ENCODE assay signal across 29 mouse cellular contexts in genomic region chr13:24626698-24627436, GRCm38 (mm10). TPM values are rescaled to one million over a fixed set of nuclear protein-coding genes. Genes with fewer than 3 reads are reported as not detected.
DNase-seq lines count a peak whose midpoint lies in the region; ATAC-seq lines count a peak whose summit lies in the region.
"Had no signal": no experiment of that assay in that cellular context is flagged by ENCODE, and none has a peak within 500 bp of the region (broad histone marks: within the 10 kb centered on the region; RNA-seq: fewer than 3 reads in every experiment).

No protein-coding gene starts in this region.

- H3K4me2 ChIP-seq in lung, embryonic 16.5 days (ENCODE audit: low read depth, low read length), result no peak overlapping the region
- H3K4me2 ChIP-seq in embryonic facial prominence, embryonic 14.5 days (ENCODE audit: low read depth, low read length), result no peak overlapping the region
- H3K4me2 ChIP-seq: heart, embryonic 12.5 days; intestine, embryonic 15.5 days; neural tube, embryonic 15.5 days; stomach, embryonic 15.5 days had no signal

- H3K36me3 ChIP-seq in heart, embryonic 10.5 days, result no peaks in the 10 kb centered on the region
- H3K36me3 ChIP-seq in lung, embryonic 16.5 days (ENCODE audit: control insufficient read depth, insufficient read depth, low read length), result no peaks in the 10 kb centered on the region
- no peaks in the 10 kb centered on the region for H3K36me3 ChIP-seq in embryonic facial prominence, embryonic 14.5 days (ENCODE audit: control insufficient read depth, insufficient read depth, low read length)
- H3K36me3 ChIP-seq: heart, embryonic 12.5 days; intestine, embryonic 15.5 days; neural tube, embryonic 15.5 days; stomach, embryonic 15.5 days had no signal

- WGBS in heart, embryonic 10.5 days, result 87% methylated on average over 6 of the region's 6 CpGs
- WGBS in lung, embryonic 16.5 days, result 60% methylated on average over 6 of the region's 6 CpGs
- 50% methylated on average over 6 of the region's 6 CpGs for WGBS in embryonic facial prominence, embryonic 14.5 days

- H3K9me3 ChIP-seq in heart, embryonic 10.5 days, result no peaks in the 10 kb centered on the region
- H3K9me3 ChIP-seq in lung, embryonic 16.5 days (ENCODE audit: control insufficient read depth, low read length), result no peaks in the 10 kb centered on the region
- H3K9me3 ChIP-seq in embryonic facial prominence, embryonic 14.5 days (ENCODE audit: control insufficient read depth, low read length), result no peaks in the 10 kb centered on the region
- H3K9me3 ChIP-seq: heart, embryonic 12.5 days; intestine, embryonic 15.5 days; neural tube, embryonic 15.5 days; stomach, embryonic 15.5 days had no signal

- H3K4me3 ChIP-seq in heart, embryonic 10.5 days, result no peak overlapping the region
- H3K4me3 ChIP-seq in lung, embryonic 16.5 days (ENCODE audit: low read length), result no peak overlapping the region
- H3K4me3 ChIP-seq in embryonic facial prominence, embryonic 14.5 days (ENCODE audit: low read depth, low read length), result no peak overlapping the region
- H3K4me3 ChIP-seq: erythroblast, embryonic 14.5 days; gastrocnemius, adult 2 months; heart, embryonic 12.5 days; intestine, embryonic 15.5 days; layer of hippocampus, adult 2 months; neural tube, embryonic 15.5 days; stomach, embryonic 15.5 days had no signal

- H3K4me1 ChIP-seq in heart, embryonic 10.5 days, result peaks cover 26% of the 10 kb centered on the region
- no peaks in the 10 kb centered on the region; the same call in 1 of the 2 replicates for H3K4me1 ChIP-seq in lung, embryonic 16.5 days (replicated peaks; ENCODE audit: control insufficient read depth, insufficient read depth, low read length)
- H3K4me1 ChIP-seq in embryonic facial prominence, embryonic 14.5 days (ENCODE audit: control insufficient read depth, insufficient read depth, low read length), result peaks cover 15% of the 10 kb centered on the region; the same call in 1 of the 2 replicates
- H3K4me1 ChIP-seq: intestine, embryonic 15.5 days; stomach, embryonic 15.5 days had no signal

- H3K27ac ChIP-seq in heart, embryonic 10.5 days, result 0 out of 2 replicates have a peak overlapping the region, but pooled peaks have one; percentile 7
- 0 out of 2 replicates have a peak overlapping the region, but pooled peaks have one; percentile 4 for H3K27ac ChIP-seq in lung, embryonic 16.5 days (ENCODE audit: low read length)
- no peak overlapping the region for H3K27ac ChIP-seq in embryonic facial prominence, embryonic 14.5 days (replicated peaks; ENCODE audit: low read depth, low read length)
- H3K27ac ChIP-seq: gastrocnemius, adult 2 months; hindbrain, postnatal 0 days; intestine, embryonic 15.5 days; layer of hippocampus, adult 2 months; liver, embryonic 14.5 days; neural tube, embryonic 15.5 days; stomach, embryonic 15.5 days had no signal

- no peak overlapping the region for H3K9ac ChIP-seq in lung, embryonic 16.5 days (ENCODE audit: low read length)
- no peak overlapping the region for H3K9ac ChIP-seq in embryonic facial prominence, embryonic 14.5 days (ENCODE audit: low read depth, low read length)
- H3K9ac ChIP-seq: heart, embryonic 12.5 days; intestine, embryonic 15.5 days; liver, embryonic 14.5 days; neural tube, embryonic 15.5 days; stomach, embryonic 15.5 days had no signal

- H3K27me3 ChIP-seq in heart, embryonic 10.5 days (ENCODE audit: insufficient read depth, poor library complexity, severe bottlenecking), result no peaks in the 10 kb centered on the region
- no peaks in the 10 kb centered on the region for H3K27me3 ChIP-seq in lung, embryonic 16.5 days (ENCODE audit: control insufficient read depth, insufficient read depth, low read depth, low read length)
- H3K27me3 ChIP-seq in embryonic facial prominence, embryonic 14.5 days (replicated peaks; ENCODE audit: control insufficient read depth, insufficient read depth, low read length), result no peaks in the 10 kb centered on the region
- H3K27me3 ChIP-seq: CH12.LX; heart, embryonic 12.5 days; intestine, embryonic 15.5 days; neural tube, embryonic 15.5 days; stomach, embryonic 15.5 days had no signal

- no peak for DNase-seq in heart, embryonic 10.5 days (ENCODE audit: low spot score)
- DNase-seq in heart, postnatal 36 days, result no peak
- DNase-seq in lung, postnatal 14 days, result no peak
- DNase-seq in embryonic facial prominence, embryonic 14.5 days (ENCODE audit: low spot score), result peak; percentile 74
- no peak for DNase-seq in embryo, embryonic 11 days
- DNase-seq in retina, embryonic 14.5 days (ENCODE audit: low spot score), result no peak
- DNase-seq: adrenal gland, postnatal 10 days; cerebellum, adult 11 months; cerebellum, adult 9-10 months; cerebellum, postnatal 36 days; gastrocnemius, adult 2 months; gastrocnemius, postnatal 36 days; heart, adult 18-20 months; kidney, adult 2 months; kidney, postnatal 36 days; liver; midbrain, embryonic 14.5 days; right cerebral cortex, postnatal 25 days had no signal

- ATAC-seq in lung, embryonic 16.5 days (ENCODE audit: low read depth), result peak; percentile 77
- no peak for ATAC-seq in embryonic facial prominence, embryonic 14.5 days (ENCODE audit: low read depth)
- ATAC-seq: forebrain, embryonic 16.5 days; hindbrain, postnatal 0 days; intestine, embryonic 15.5 days had no signal

- intact Hi-C loops in heart, postnatal 36 days (cut with DNase I), result no loop called here

RNA-seq across cellular contexts. Expression of gene Ripor2, which starts 44.9 kb away (rescaled TPM):
- polyA plus RNA-seq in heart, embryonic 10.5 days (2016; fragmentation: Nextera tagmentation; extraction: Ambion mirVana), result 5.2 and 6.8 TPM in 2 replicates
- 1 to 10 TPM; 5.7 to 5.9 TPM for total RNA-seq in heart, postnatal 36 days (2021)
- polyA plus RNA-seq in lung, embryonic 16.5 days (2015; fragmentation: Nextera tagmentation; extraction: Ambion mirVana), result 4.3 and 5.0 TPM in 2 replicates
- 6.5 and 7.0 TPM in 2 replicates for polyA plus RNA-seq in embryonic facial prominence, embryonic 14.5 days (2014; fragmentation: Nextera tagmentation; extraction: Ambion mirVana)
